Mouse (Mus musculus) G1E (cell line): ENCODE measurements around the gene Crb2. TPM values are rescaled to one million over a fixed set of nuclear protein-coding genes. Genes with fewer than 3 reads are reported as not detected.

Experiments used
- ATAC-seq: 2 replicates; pipeline ENCODE4 v1.8.0; 2016; ENCODE audit warnings: mild to moderate bottlenecking; ENCODE audit not compliant: insufficient number of reproducible peaks, poor library complexity, low FRiP score, severe bottlenecking; ENCODE audit errors: extremely low read depth
- DNase-seq: peaks from one replicate; pipeline ENCODE4 v3.0.0; 2012; ENCODE audit warnings: low spot score
- H3K27me3 ChIP-seq: 2 replicates; pipeline ENCODE4 v1.6.1; 2012; ENCODE audit warnings: mild to moderate bottlenecking, low read length, inconsistent platforms; ENCODE audit not compliant: insufficient read depth
- H3K36me3 ChIP-seq: replicated peaks from 2 replicates; pipeline ENCODE3; 2012; ENCODE audit warnings: mild to moderate bottlenecking, inconsistent platforms
- H3K4me1 ChIP-seq: 2 replicates; pipeline ENCODE4 v1.6.1; 2012; ENCODE audit warnings: low read depth, low read length, inconsistent platforms, mixed read lengths; ENCODE audit not compliant: insufficient read depth
- H3K4me3 ChIP-seq: 2 replicates; pipeline ENCODE4 v1.5.1; 2012; ENCODE audit warnings: low read depth, mild to moderate bottlenecking, inconsistent platforms, low read length, moderate library complexity, mixed read lengths
- H3K9me3 ChIP-seq: replicated peaks from 2 replicates; pipeline ENCODE4 v1.6.1; 2012; ENCODE audit warnings: inconsistent platforms
- CTCF ChIP-seq: IDR thresholded peaks from 2 replicates; pipeline ENCODE4 v1.5.1; 2012; ENCODE audit warnings: low read depth, low read length, inconsistent platforms, mixed read lengths
- GATA1 ChIP-seq: IDR thresholded peaks from 2 replicates; pipeline ENCODE4 v1.6.1; 2012; ENCODE audit warnings: borderline replicate concordance, low read length, inconsistent platforms, mixed read lengths
- GATA2 ChIP-seq: IDR thresholded peaks from 2 replicates; pipeline ENCODE4 v1.6.1; 2012; ENCODE audit warnings: low read depth, low read length, inconsistent platforms, borderline replicate concordance
- POLR2AphosphoS5 ChIP-seq: IDR thresholded peaks from 2 replicates; pipeline ENCODE4 v1.6.1; 2012; ENCODE audit warnings: low read depth, low read length, inconsistent platforms; ENCODE audit not compliant: insufficient replicate concordance
- TAL1 ChIP-seq: conservative IDR thresholded peaks from 2 replicates; pipeline ENCODE4 v1.6.1; 2012; ENCODE audit warnings: low read depth, low read length, inconsistent platforms, mixed read lengths
- polyA plus RNA-seq: library from polyadenylated mRNA; stranded (reverse); fragments of >175 nt; gene quantifications from 2 replicates; pipeline ENCODE4 v1.2.3, GENCODE M21; 2012
- total RNA-seq, 2 experiments: library from RNA; stranded (forward) in 1 of 2; stranded (reverse) in 1 of 2; fragments of 200-1000 nt in 1 of 2; fragments of >200 nt in 1 of 2; fragmentation: Nextera tagmentation in 1 of 2; gene quantifications; 2 replicates each; pipeline ENCODE4 v1.2.3; 2014 to 2017

Gene Crb2
- total and polyA plus RNA-seq, 3 experiments = 0.05 TPM; not detected in 2

DNA sequence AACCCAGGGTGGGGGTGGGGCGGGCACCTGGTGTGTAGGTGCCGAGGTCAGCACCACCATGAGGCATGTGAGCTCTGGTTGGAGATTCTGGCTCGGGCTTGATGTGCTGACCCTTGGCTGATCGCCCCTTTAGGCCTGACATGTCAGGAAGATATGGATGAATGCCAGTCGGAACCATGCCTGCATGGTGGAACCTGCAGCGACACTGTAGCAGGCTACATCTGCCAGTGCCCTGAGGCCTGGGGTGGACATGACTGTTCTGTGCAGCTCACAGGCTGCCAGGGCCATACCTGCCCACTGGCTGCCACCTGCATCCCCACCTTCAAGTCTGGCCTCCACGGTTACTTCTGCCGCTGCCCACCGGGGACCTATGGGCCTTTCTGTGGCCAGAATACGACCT lies 13.9 kb downstream of the Crb2 start:
- TF ChIP-seq POLR2AphosphoS5 = no peak
- Histone ChIP-seq H3K9me3 (peaks cover 7% of the 10 kb centered on the region), H3K27me3 (peaks cover 63% of the 10 kb centered on the region), H3K36me3 (no peaks in the 10 kb centered on the region), H3K4me1 (peaks cover 2% of the 10 kb centered on the region; the same call in 1 of the 2 replicates), H3K4me3 (no peak overlapping the region)
- no peak for DNase-seq
- ATAC-seq = no peak

DNA sequence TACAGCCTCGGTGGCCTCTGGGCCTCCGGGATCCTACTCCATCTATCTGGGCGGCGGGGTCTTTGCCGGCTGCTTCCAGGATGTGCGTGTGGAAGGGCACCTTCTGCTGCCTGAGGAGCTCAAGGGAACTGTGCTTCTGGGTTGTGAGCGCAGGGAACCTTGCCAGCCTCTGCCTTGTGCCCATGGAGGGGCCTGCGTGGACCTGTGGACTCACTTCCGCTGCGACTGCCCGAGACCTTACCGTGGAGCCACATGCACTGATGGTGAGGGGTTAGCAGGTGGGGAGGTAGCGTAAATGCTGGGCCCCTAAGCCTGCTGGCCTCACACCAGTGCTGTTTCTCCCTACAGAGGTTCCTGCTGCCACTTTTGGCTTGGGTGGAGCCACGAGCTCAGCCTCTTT lies 14.7 kb downstream of the Crb2 start:
- no peaks in the 10 kb centered on the region for H3K36me3 ChIP-seq
- H3K4me1 ChIP-seq = peaks cover 2% of the 10 kb centered on the region; the same call in 1 of the 2 replicates
- no peak for DNase-seq
- peaks cover 67% of the 10 kb centered on the region for H3K27me3 ChIP-seq
- peaks cover 7% of the 10 kb centered on the region for H3K9me3 ChIP-seq
- H3K4me3 ChIP-seq = no peak overlapping the region
- TF ChIP-seq GATA1 (no peak), TAL1 (no peak), GATA2 (no peak), CTCF (no peak), POLR2AphosphoS5 (no peak)
- ATAC-seq = no peak

DNA sequence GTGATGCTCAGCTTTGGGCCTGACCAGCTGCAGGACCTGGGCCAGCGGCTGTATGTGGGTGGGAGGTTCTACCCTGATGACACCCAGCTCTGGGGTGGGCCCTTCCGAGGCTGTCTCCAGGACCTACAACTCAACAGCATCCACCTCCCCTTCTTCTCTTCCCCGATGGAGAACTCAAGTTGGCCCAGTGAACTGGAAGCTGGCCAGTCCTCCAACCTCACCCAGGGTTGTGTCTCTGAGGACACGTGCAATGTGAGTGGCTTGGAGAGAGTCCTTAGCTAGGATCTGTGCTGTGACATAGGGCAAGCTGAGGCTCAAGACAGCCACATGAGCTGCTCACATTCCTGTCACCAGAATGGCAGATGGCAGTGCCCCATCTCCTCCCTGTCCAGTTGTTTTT lies 15.3 kb downstream of the Crb2 start:
- Histone ChIP-seq H3K9me3 (peaks cover 7% of the 10 kb centered on the region), H3K27me3 (peaks cover 64% of the 10 kb centered on the region), H3K4me3 (no peak overlapping the region), H3K4me1 (peaks cover 2% of the 10 kb centered on the region; the same call in 1 of the 2 replicates), H3K36me3 (no peaks in the 10 kb centered on the region)
- no peak for TF ChIP-seq TAL1
- TF ChIP-seq GATA1 = no peak
- TF ChIP-seq CTCF = no peak
- no peak for TF ChIP-seq GATA2
- no peak for TF ChIP-seq POLR2AphosphoS5
- ATAC-seq = no peak
- no peak for DNase-seq

DNA sequence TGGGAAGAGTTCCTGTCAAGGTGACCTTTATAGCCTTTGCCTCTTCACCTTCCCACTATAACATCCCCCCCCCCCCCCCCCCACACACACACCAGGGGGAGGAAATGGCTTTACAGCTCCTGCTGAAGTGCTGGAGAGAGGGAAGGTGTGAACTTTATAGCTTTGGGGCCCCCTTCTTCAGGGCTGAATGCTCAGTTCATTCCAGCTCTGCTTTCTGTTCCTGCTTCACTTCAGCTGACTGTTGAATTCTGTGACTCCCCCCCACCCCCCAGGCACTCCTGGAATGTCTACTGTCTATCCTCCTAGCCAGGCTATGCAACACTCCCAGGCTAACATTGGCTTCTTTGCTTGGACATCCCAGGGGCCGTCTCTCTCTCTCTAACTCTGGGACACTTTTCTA lies 20.0 kb downstream of the Crb2 start:
- DNase-seq (no peak), ATAC-seq (no peak)
- no peak overlapping the region for H3K4me3 ChIP-seq
- TF ChIP-seq GATA1 = no peak
- TF ChIP-seq TAL1 = no peak
- TF ChIP-seq GATA2 = no peak
- no peak for TF ChIP-seq CTCF
- no peak for TF ChIP-seq POLR2AphosphoS5
- H3K9me3 ChIP-seq = peaks cover 7% of the 10 kb centered on the region
- peaks cover 31% of the 10 kb centered on the region for H3K36me3 ChIP-seq
- no peaks in the 10 kb centered on the region; the same call in 1 of the 2 replicates for H3K4me1 ChIP-seq
- peaks cover 25% of the 10 kb centered on the region for H3K27me3 ChIP-seq

DNA sequence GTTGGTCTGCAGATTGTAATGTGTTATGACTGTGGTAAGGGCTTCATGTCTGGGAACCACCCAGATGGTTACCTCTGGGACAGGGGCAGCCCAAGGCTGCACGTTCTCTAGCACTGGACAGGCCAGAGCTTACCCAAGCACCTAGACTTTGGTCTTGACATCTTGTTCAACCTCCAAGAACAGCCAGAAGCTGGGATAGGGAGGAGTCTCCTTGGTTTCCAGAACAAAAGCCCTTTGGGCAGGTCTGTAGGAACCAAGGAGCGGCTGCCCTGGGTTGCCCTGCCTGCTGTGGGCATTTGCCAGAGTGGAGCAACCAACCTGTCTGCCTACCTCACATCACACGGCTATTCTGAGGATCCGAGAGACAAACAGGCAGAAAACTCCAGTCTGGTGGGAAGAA lies 21.0 kb downstream of the Crb2 start:
- TF ChIP-seq POLR2AphosphoS5 (no peak), GATA1 (no peak), CTCF (no peak), GATA2 (no peak), TAL1 (no peak)
- DNase-seq = no peak
- Histone ChIP-seq H3K4me1 (no peaks in the 10 kb centered on the region; the same call in 1 of the 2 replicates), H3K4me3 (no peak overlapping the region), H3K27me3 (peaks cover 17% of the 10 kb centered on the region), H3K9me3 (peaks cover 7% of the 10 kb centered on the region), H3K36me3 (peaks cover 41% of the 10 kb centered on the region)
- ATAC-seq = no peak

DNA sequence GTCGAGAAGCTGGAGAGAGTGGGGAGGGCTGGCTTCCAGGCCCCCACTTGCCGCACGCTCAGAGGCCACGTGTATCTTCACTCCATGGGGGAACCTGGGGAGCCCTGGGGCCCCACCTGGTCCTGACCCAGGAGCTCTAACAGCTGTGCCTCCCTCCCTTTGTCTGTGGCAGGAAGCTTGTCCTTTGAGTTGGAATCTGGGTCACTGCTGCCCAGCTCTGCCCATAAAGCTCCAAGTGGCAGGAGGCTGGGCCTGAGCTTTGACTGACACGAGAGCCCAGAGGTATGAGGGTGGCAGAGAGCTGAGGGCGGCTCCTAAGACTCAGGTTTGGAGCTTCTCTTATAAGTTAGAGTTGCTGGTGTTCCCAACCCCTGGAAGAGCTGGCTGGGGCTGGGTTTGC lies 23.1 kb downstream of the Crb2 start:
- H3K36me3 ChIP-seq = peaks cover 60% of the 10 kb centered on the region
- no peak for ATAC-seq
- DNase-seq = no peak
- H3K4me1 ChIP-seq = no peaks in the 10 kb centered on the region; the same call in 1 of the 2 replicates
- H3K9me3 ChIP-seq = no peaks in the 10 kb centered on the region
- peaks cover 10% of the 10 kb centered on the region for H3K27me3 ChIP-seq
- no peak overlapping the region for H3K4me3 ChIP-seq
- no peak for TF ChIP-seq TAL1
- no peak for TF ChIP-seq GATA2
- TF ChIP-seq POLR2AphosphoS5 = no peak

DNA sequence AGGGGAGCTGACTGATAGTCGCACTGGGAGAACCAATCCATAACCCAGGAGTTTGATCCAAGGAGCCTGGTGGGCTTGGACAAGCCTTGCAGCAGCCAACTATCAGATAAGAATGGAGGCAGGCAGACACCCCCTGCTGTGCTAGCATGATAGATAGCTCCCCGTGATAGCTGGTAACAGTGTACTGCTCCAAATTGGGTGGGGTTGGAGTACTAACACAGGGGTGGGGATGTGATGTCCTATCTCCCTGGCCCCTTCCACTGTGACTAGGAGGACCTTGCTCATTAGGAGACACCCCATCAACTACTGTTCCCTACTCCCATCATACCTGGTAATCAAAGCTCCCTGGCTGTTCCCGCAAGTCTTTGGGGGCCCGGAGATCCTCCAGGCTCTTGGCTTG lies 25.6 kb downstream of the Crb2 start:
- no peak for DNase-seq
- H3K4me1 ChIP-seq = no peaks in the 10 kb centered on the region
- no peak overlapping the region for H3K4me3 ChIP-seq
- TF ChIP-seq GATA2 (no peak), CTCF (no peak), TAL1 (no peak), GATA1 (no peak), POLR2AphosphoS5 (no peak)
- peaks cover 77% of the 10 kb centered on the region for H3K36me3 ChIP-seq
- no peak for ATAC-seq
- H3K9me3 ChIP-seq = no peaks in the 10 kb centered on the region
- H3K27me3 ChIP-seq = no peaks in the 10 kb centered on the region
